Mouse (Mus musculus): ENCODE results near the gene Mapk8ip3.

Mapk8ip3 gene

GRCm38 (mm10) chr17:24884391-24884790 is 52.4 kb downstream of the Mapk8ip3 start:
- DNase-seq = no peak

- DNase-seq = peak; percentile 64
These were observed 54.9 kb downstream of the Mapk8ip3 start for GRCm38 (mm10) chr17:24881738-24882440.

- DNase-seq = no peak
These were observed 58.2 kb downstream of the Mapk8ip3 start for GRCm38 (mm10) chr17:24878531-24878930.

GRCm38 (mm10) chr17:24878117-24878397 is 58.7 kb downstream of the Mapk8ip3 start:
- peak; percentile 52 for DNase-seq

GRCm38 (mm10) chr17:24877336-24878116 is 59.3 kb downstream of the Mapk8ip3 start:
- no peak for DNase-seq

GRCm38 (mm10) chr17:24874989-24875388 is 61.8 kb downstream of the Mapk8ip3 start:
- no peak for DNase-seq

- DNase-seq = no peak
These were observed 62.4 kb downstream of the Mapk8ip3 start for GRCm38 (mm10) chr17:24874405-24874745.

GRCm38 (mm10) chr17:24873695-24874404 is 62.9 kb downstream of the Mapk8ip3 start:
- DNase-seq = no peak

GRCm38 (mm10) chr17:24867914-24868313 is 68.9 kb downstream of the Mapk8ip3 start:
- no peak for DNase-seq

GRCm38 (mm10) chr17:24865776-24866175 is 71.0 kb downstream of the Mapk8ip3 start, which contains the start of gene Igfals:
Gene Igfals, plus strand, starts transcription at chr17:24865997.
- no peak for DNase-seq

- no peak for DNase-seq
These were observed 75.0 kb downstream of the Mapk8ip3 start for GRCm38 (mm10) chr17:24861785-24862184.

- no peak for DNase-seq
These were observed 76.7 kb downstream of the Mapk8ip3 start for GRCm38 (mm10) chr17:24860076-24860475.

- no peak for DNase-seq
These were observed 77.8 kb downstream of the Mapk8ip3 start for GRCm38 (mm10) chr17:24858967-24859366.

GRCm38 (mm10) chr17:24857831-24858470 is 78.8 kb downstream of the Mapk8ip3 start:
- no peak for DNase-seq

GRCm38 (mm10) chr17:24856589-24856988 is 80.2 kb downstream of the Mapk8ip3 start:
- DNase-seq = no peak

GRCm38 (mm10) chr17:24855838-24856464 is 80.8 kb downstream of the Mapk8ip3 start:
- DNase-seq = no peak

GRCm38 (mm10) chr17:24851381-24852125 is 85.2 kb downstream of the Mapk8ip3 start:
- no peak for DNase-seq

- no peak for DNase-seq
These were observed 86.0 kb downstream of the Mapk8ip3 start for GRCm38 (mm10) chr17:24850773-24851127.

- peak; percentile 99 for DNase-seq
These were observed 86.6 kb downstream of the Mapk8ip3 start, which contains the start of gene Fahd1 for GRCm38 (mm10) chr17:24850065-24850772. Gene Fahd1, minus strand, starts transcription at chr17:24850364.

- no peak for DNase-seq
These were observed 87.1 kb downstream of the Mapk8ip3 start for GRCm38 (mm10) chr17:24849733-24850064.

GRCm38 (mm10) chr17:24848600-24849031 is 88.2 kb downstream of the Mapk8ip3 start:
- no peak for DNase-seq

- no peak for DNase-seq
These were observed 89.4 kb downstream of the Mapk8ip3 start for GRCm38 (mm10) chr17:24847386-24847785.

Measured in lung, postnatal 10 days (tissue).